Mouse (Mus musculus) bone marrow, adult 2 months (tissue): ENCODE data around the gene Rbp3.

Source experiments
- CTCF ChIP-seq: fragments of 200-500 bp; IDR thresholded peaks from 2 replicates; pipeline ENCODE4 v1.5.1; 2011; ENCODE audit warnings: low read length, control low read depth; ENCODE audit not compliant: control insufficient read depth, insufficient read depth
- POLR2A ChIP-seq: fragments of 200-500 bp; IDR thresholded peaks from 2 replicates; pipeline ENCODE4 v1.6.1; 2011; ENCODE audit warnings: low read depth, mild to moderate bottlenecking, control low read depth, low read length, borderline replicate concordance; ENCODE audit not compliant: control insufficient read depth

DNA sequence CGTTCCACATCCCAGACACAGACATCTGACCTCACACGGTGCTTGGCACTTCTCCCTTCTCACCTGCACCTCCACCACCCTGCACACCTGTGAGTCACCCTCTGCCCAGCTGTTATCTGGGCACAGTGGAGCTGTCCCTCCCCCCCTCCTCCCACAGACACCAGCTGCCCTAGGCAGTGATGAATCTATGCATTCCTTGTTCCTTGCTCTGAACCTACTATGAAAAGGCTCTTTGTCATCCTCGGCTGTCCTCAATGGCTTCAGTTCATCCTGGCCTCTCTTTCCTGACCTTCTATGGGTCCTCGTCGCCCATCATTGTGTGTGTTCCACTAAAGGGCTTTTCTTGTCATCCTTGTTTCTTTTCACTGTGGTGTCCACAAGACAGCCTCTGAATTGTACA, 20.9 kb downstream of the Rbp3 start:
- no peak for TF ChIP-seq CTCF
- no peak for TF ChIP-seq POLR2A
